Mouse (Mus musculus): ENCODE measurements around the gene Agpat1.

Agpat1 gene

DNA sequence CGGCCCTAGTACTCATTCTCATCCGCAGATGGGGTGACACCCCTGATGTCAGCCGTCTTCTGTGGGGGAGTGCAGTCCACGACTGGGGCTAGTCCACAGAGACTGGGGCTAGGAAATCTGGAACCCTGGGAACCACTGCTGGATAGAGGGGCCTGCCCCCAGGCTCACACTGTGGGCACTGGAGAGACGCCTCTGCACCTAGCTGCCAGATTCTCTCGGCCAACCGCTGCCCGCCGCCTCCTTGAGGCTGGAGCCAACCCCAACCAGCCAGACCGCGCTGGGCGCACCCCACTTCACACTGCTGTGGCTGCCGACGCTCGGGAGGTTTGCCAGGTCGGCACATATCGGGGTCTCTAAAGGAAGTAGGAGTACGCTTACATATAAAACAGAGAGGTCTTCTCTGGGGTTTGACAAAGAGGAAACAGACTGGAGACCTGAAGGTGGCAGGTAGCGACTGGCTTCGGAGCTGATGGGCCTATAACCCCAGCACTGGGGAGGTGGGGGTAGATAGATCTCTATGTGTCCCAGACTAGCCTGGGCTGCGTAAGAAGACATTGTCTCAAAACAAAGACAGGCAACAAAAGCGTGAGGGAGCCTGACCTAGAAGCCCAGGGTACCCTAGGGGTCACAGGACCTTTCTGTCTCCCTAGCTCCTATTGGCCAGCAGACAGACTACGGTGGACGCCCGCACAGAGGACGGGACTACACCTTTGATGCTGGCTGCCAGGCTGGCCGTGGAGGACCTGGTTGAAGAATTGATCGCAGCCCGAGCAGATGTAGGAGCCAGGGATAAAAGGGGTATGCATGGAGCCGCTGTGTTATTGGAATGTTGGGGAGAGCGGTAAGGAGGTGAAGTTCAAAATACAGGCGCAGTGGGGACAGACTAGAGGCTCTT lies 17.9 kb upstream of the Agpat1 start:
- DNase-seq (ENCODE audit: low spot score in 2 of 2), result no peak

DNA sequence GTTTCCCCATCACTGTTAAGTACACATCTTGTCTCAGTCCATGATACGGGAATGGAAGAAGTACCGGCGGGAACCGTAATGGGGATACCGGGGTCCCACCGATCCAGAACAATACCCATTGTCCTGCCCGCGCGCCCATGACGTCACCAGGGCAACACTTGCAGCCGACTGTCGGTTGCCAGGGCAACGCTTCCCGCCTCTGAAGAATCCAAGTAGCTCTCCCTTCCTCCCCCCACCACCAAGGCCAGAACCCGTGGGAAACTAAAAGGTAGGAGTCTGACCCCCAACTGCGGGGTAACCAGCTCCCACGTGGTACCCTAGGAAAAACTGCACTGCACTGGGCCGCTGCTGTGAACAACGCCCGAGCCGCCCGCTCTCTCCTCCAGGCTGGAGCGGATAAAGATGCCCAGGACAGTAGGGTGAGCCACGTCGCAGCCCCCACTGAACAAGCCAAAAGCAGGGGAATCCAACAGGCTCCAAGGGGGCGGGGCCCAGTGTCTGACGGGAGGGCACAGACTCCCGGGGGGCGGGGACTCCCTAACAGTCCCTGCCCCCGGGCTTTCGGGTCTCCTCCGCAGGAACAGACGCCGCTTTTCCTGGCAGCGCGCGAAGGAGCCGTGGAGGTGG lies 17.2 kb upstream of the Agpat1 start:
- DNase-seq (ENCODE audit: low spot score in 2 of 2), result peak; percentile 54 to 92

DNA sequence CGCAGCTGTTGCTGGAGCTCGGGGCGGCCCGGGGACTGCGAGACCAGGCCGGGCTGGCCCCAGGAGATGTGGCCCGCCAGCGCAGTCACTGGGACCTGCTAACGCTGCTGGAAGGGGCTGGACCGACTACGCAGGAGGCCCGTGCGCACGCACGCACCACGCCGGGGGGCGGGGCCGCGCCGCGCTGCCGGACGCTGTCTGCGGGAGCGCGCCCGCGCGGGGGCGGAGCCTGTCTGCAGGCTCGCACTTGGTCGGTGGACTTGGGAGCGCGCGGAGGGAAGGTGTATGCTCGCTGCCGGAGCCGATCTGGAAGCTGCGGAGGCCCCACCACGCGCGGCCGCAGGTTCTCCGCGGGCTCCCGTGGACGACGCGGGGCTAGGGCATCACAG lies 16.6 kb upstream of the Agpat1 start:
- DNase-seq (ENCODE audit: low spot score in 2 of 2), result peak; percentile 96 to 98

DNA sequence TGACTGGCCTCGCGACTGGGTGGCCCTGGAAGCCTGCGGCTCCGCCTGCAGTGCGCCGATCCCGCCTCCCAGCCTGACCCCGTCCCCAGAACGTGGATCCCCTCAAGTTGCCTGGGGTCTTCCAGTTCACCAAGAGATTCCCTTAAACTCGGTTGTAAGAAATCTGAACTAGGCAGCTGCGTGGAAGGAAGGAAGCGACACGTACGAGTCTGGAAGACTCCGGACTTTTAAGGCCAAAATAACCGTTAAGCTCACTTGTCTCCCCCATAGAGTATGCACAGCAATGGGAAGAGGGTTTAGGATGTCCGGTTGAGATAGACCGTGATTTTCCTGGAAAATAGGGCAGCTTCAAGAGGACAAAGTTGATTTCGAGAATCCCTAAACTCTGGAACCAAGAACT lies 16.2 kb upstream of the Agpat1 start:
- DNase-seq (ENCODE audit: low spot score in 2 of 2), result no peak

DNA sequence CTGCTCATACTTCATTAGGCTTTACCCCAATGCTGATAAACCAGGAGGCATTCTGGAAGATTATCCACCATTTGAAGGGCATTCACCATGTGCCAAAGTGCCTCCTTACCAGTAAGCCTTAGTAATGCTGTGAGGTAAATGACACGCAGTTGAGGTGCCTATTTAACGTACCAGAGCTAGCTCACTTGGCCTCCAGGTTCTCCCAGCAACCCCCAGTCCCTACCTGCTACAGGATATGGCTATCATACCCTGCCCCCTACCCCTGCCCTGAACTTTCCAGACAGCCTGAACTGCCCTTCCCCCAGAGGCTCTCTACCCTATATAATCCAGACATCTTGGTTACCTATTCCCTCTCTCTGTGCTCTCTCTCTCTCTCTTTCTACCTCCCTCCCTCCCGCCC lies 15.3 kb upstream of the Agpat1 start:
- DNase-seq (ENCODE audit: low spot score in 2 of 2), result no peak

DNA sequence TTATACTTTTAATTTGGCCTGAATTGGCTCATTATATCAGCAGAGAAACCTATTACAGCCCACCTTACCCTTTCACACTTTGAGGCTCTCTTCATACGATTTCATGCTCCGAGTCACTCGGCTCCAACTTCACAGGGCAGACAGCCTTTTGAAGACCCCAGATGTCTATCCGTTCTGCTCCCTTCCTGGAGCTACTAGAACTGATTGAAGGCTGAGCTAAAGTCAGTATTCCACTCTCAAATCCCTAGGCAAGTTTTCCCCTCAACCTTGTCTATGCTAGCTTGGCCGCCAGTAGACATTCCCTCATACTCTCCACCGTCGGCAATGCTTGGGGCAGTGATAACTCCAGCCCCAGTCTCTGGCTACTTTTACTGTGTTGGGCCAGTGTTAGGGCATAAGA lies 14.9 kb upstream of the Agpat1 start:
- no peak for DNase-seq (ENCODE audit: low spot score in 2 of 2)

DNA sequence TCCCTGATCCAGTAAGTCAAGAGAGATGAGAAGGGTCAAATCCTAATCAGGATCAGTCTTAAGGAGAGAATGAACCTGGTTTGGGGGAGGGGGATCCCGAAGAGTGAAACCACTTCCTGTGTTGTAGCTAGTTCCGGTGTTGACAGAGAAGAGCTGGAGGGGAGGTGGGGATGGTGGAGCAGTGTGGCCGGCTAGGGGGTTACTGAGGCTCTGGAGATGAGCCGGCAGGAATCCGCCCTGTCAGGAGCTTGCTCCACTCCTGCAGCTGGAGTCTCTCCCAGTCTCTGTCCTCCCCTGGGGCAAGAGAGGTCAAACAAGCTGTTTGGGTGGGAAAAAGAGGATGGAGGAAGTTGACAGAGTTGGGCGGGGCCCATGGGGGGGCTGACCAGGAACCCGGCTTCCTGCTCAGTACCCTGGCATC lies 14.4 kb upstream of the Agpat1 start, which contains the start of gene Gpsm3:
Gene Gpsm3 (plus strand): TSS at position 126 of the 421 bp plus-strand sequence.
- DNase-seq (ENCODE audit: low spot score in 2 of 2), result peak in 1 of 2 experiments; percentile 71

DNA sequence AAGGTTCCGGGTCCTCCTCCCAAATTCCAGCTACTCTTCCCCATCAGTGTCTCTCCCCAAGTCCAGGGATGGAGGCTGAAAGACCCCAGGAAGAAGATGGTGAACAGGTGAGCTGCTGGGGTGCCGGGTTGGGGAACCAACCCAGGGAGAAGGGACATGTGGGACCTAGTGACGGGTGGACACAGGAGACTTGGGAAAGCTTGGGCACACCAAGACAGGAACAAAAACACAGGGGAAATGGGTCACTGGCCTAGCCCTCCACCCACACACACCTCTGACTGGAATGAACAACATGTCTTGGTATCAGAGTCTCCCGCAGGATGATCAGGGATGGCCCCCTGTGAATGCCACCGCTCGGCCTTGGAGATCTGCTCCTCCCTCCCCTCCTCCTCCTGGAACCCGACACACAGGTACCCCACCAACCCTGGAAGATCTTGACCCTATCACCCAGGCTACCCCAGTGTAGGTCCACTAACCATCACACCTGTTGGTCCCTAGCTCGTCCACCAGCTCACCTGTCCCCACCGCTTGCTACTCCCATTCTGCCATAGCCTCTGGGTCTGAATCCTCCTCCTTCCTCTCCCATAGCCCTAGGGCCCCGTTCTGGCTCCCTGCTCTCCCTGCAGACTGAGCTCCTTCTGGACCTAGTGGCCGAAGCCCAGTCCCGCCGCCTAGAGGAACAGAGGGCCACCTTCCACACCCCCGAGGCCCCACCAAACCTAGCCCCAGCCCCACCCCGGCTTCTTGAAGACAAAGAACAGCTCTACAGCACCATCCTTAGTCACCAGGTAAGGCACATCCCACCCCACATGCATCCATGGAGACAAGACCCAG lies 13.7 kb upstream of the Agpat1 start:
- no peak for DNase-seq (ENCODE audit: low spot score in 2 of 2)

DNA sequence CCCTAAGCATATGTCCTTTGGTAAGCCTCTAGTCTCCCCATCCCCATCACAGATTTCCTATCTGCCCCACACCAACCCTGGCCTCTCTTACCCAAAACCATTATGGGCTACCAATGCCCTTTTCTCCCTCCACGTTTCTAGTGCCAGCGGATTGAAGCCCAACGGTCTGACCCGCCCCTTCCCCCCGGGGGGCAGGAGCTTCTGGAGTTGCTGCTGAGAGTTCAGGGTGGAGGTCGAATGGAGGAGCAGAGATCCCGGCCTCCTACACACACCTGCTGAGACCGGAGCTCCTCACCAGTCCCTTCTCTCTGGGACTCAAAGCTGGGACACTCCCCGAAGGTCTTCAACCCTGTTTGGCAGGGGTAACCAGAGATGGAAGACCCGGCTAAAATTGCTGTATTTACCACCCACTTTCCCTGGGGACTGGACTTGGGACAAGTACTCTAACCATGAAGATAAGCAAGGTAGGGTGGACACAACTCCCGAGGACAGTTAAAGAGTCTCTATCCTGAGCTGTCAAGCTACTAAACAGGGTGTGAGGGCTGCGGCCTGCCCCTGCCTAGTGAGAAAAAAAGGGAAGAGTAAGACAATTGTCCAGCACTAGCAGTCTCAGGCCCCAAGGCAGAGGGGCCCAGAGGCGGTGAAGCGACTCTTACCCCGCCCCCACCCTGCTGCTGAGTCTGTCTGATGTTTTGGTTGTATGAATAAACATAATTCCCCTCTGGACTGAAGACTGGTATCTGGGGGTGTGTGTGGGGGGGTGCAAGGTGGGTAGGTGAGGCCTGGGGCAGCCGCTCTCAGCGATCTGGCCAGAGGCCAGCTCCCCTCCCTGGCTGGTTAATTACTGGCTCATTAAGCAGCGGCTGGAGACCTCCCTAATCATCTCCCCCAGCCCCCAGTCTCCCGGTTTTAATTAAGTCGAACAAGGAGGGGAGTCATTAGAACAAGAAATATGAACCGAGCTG lies 12.8 kb upstream of the Agpat1 start, which contains the start of gene Pbx2:
Gene Pbx2 (plus strand): TSS at position 238 of the 965 bp plus-strand sequence.
- DNase-seq (ENCODE audit: low spot score in 2 of 2), result no peak

DNA sequence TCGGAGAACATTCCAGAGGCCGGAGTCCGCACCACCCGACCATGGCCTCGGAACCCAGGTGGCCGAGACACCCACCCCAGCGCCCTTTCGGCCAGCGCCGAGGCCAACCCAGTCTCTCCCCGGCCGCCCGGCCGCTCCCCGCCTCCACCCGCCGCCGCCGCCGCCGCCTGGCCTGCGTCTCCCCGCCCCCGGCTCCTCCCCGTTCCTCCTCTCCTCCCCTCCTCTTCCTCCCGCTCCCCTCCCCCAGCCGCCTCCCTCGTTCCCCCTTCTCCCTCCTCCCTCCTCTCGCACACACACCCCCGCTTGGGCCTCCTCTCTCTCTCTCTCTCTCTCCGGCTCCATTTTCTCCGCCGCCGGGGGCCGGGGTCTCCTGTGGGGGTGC lies 12.1 kb upstream of the Agpat1 start:
- DNase-seq (ENCODE audit: low spot score in 2 of 2), result peak; percentile 86 to 95

DNA sequence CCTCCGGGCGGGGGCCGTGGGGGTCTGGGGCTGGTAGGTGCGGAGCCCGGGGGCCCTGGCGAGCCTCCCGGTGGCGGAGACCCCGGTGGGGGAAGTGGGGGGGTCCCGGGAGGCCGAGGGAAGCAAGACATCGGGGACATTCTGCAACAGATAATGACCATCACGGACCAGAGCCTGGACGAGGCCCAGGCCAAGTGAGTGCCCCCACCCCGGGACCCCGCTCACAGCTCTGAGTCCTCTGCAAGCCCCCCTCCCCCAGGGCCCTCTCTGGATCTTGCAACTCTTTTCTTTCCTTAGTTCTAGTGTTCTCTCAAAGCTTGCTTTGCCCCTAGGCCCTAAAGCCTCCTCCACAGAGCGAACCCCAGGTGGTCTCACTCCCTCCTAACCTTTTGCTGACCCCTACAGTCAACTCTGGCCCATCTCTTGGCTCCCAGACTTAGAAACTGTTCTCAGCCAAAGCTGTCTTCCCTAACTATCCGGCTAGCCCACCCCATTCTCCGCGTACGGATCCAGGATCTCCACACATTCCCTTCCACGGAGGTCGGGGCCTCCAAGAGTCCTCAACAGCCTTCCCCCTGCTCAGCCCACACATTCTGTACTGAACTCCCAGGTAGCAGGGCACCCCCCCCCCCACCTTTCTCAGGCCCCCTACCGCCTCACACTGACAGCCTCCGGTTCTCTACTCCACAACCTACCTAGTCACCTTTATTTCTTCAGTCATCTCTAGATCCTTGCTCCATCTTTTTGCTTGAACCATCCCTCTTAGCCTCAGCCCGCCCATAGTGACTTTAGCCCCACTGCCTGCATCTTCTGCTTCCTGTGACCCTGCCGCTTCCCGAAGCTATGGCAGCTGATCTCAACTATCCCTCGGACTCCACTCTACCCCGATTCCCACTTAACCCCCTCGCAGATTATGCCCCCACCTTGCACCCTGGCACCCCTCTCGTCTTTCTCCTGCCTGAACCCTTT lies 11.2 kb upstream of the Agpat1 start:
- no peak for DNase-seq (ENCODE audit: low spot score in 2 of 2)

DNA sequence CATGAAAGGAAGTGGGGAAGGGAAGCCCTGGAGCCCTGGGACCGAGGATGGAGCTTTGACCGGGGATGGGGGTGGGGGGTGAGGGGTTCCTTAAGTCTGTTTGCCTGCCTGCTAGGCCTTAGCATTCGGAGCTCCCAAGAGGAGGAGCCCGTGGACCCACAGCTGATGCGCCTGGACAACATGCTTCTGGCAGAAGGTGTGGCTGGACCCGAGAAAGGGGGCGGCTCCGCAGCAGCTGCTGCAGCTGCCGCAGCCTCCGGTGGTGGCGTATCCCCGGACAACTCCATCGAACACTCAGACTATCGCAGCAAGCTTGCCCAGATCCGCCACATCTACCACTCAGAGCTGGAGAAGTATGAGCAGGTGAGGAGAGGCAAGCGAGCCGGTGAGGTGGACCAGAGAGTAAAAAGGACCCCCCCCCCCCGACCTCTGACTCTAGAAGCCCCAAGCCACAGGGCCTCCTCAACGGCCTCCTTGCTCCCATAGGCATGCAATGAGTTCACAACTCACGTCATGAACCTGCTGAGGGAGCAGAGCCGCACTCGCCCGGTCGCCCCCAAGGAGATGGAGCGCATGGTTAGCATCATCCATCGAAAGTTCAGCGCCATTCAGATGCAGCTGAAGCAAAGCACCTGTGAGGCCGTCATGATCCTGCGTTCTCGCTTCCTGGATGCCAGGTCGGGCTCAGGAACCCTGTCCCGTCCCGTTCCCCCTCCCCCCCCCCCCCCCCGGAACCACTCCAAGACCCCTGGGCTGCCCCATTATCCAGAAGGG lies 10.1 kb upstream of the Agpat1 start:
- DNase-seq (ENCODE audit: low spot score in 2 of 2), result peak in 1 of 2 experiments; percentile 57

DNA sequence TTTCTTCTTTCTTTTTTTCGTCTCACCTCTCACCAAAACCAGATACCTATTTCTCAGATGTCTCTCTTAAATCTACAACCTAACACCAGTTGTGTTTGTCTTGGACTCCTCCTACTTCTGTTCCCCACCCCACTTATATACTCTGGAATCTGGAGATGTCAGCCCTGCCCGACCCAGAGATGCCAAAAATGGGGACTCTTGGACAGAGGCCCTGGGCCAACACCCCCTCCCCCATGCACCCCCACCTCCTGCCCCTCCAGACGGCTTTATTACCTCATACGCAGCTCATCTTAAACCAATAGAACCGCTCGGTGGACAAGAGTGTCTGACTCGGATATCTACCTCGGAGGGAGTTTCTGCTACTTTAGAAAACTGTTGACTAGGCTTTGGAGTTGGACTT lies 8.0 kb upstream of the Agpat1 start:
- no peak for DNase-seq (ENCODE audit: low spot score in 2 of 2)

DNA sequence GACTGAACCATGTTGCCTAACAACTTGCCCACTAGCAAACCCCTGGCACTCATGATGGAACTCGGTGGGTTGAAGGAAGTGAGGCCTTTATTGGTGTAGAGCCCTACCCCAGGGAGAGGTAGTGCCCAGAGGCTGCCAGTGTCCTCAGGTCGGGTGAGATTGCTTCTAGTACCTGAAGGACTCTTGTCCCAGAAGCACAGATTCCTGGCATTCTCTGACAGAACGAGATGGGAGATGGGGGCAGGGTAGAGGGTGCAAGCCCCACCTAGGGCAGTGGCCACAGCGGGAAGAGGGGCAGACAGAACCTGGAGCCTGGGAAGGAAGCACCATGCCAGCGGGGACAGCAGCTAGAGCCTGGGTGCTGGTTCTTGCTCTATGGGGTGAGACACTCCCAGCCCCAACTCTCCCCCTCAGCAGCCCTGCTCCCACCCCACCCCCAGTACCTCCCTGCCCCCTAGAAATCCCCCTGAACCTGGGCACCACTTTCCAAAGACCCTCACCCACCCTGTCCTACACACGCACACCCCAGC lies 6.4 kb upstream of the Agpat1 start, which contains the start of gene Ager:
Gene Ager (plus strand): TSS at position 297 of the 530 bp plus-strand sequence.
- no peak for DNase-seq (ENCODE audit: low spot score in 2 of 2)

DNA sequence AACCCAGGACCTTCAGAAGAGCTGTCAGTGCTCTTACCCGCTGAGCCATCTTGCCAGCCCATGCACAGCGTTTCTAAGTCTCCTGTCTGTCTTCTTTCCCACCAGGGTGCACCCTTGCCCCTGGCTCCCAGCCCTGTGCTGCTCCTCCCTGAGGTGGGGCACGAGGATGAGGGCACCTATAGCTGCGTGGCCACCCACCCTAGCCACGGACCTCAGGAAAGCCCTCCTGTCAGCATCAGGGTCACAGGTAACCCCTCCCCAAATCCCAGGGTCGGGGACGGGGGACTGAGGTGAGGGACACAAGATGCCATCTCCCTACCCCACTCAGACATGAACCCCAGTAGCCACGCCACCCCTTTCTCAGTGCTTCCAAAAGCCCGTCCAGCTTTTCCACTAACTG lies 4.2 kb upstream of the Agpat1 start:
- no peak for DNase-seq (ENCODE audit: low spot score in 2 of 2)

DNA sequence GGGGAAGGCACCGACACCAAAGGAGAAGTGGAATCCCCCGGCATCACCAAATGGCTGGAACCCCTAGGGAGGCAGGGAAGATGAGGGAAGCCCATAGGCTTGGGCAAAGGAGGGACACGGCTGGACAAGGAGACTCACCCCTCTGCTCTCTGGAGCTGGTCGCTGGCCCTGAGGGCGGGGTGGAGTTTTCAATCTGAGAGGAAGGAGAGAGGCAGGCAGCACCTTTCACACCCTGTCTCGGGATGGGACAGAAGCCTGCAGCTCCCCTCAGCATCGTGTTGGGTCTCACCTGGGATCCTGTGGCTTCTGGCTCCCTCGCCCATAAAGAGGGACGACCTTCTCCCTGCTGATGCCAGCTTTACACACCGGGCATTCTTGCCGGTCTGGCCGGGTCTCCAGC lies 2.3 kb upstream of the Agpat1 start:
- DNase-seq (ENCODE audit: low spot score in 2 of 2), result no peak

DNA sequence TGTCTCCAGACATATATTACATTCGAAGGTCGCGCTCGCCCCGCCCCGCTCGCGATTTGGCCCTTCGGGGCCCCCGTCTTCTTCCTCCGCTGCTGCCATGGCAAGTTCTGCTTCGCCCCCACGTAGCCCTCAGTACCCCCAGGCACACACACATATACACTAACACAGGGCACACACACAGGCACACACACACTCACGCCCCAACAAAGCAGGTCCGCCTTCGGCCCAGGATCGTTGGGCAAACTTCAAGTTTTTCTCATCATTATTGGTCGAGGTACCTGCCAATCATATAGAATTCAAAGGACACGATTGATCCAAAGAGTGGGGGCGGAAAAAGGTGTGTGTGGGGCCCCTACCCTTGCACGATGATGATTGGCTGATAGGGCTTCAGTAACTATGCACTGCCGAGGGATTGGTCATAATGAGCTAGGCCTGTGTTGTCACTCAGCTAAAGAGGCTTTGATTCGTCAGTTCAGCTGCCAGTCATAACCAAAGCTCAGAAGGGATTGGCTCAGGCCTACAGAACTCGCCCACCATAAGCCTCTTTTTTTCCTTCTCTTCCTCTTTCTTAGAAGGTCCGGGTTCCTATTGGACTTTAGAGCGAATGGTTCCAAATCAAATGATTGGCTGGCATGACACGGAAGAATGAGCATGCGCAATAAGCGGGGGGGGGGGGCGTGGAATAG lies 544 bp upstream of the Agpat1 start, which contains the start of gene Rnf5:
Gene Rnf5 (minus strand): TSS at position 316 of the 686 bp plus-strand sequence.
- DNase-seq (ENCODE audit: low spot score in 2 of 2), result peak; percentile 97 to 99

Data from urinary bladder, postnatal 4 days (tissue).